Mouse (Mus musculus): ENCODE measurements around the gene Fam227a.

GRCm38 (mm10) chr15:79670972-79671299 lies 12.2 kb upstream of the Fam227a start:
- TF ChIP-seq MAZ (IDR thresholded peaks at IDR 0.05; ENCODE audit: low read depth, low read length) = no peak
- no peak for TF ChIP-seq MAX (IDR thresholded peaks at IDR 0.05; ENCODE audit: low read length)
- no peak for TF ChIP-seq USF1 (IDR thresholded peaks at IDR 0.05; ENCODE audit: low read depth, low read length)
- no peak for TF ChIP-seq ETS1 (IDR thresholded peaks at IDR 0.05; ENCODE audit: low read depth, low read length)
- no peak for TF ChIP-seq UBTF (IDR thresholded peaks at IDR 0.05; ENCODE audit: borderline replicate concordance, insufficient read depth, low read depth, low read length)
- TF ChIP-seq CTCF (IDR thresholded peaks at IDR 0.05 in 2 of 3, conservative IDR thresholded peaks at IDR 0.05 in 1 of 3; ENCODE audit: control insufficient read depth in 1 of 3, insufficient read depth in 1 of 3, low read depth in 2 of 3, low read length in 3 of 3, poor library complexity in 1 of 3, severe bottlenecking in 1 of 3) = 0 out of 6 replicates have a peak, but pooled peaks of 1 of the 3 experiments have one; percentile 0
- peak in 1 of 2 experiments; percentile 88; a peak in 1 of 4 replicates for TF ChIP-seq POLR2A (IDR thresholded peaks at IDR 0.05; ENCODE audit: control insufficient read depth in 1 of 2, insufficient read depth in 1 of 2, low read depth in 1 of 2, low read length in 2 of 2, poor library complexity in 1 of 2)
- no peak for TF ChIP-seq HCFC1 (IDR thresholded peaks at IDR 0.05; ENCODE audit: low read depth, low read length)
- no peak for TF ChIP-seq E2F4 (IDR thresholded peaks at IDR 0.05; ENCODE audit: borderline replicate concordance, low read depth, low read length)
- TF ChIP-seq USF2 (IDR thresholded peaks at IDR 0.05; ENCODE audit: borderline replicate concordance in 1 of 2, insufficient read depth in 1 of 2, low read depth in 1 of 2, low read length in 2 of 2) = no peak
- TF ChIP-seq CHD2 (IDR thresholded peaks at IDR 0.05; ENCODE audit: low read length) = no peak
- TF ChIP-seq CHD1 (IDR thresholded peaks at IDR 0.05; ENCODE audit: low read depth, low read length) = no peak
- no peak for TF ChIP-seq EP300 (IDR thresholded peaks at IDR 0.05; ENCODE audit: low read depth in 1 of 2, low read length in 2 of 2)

Measured in MEL (cell line).